Mouse (Mus musculus) forebrain, postnatal 0 days (tissue): ENCODE measurements around the gene Auts2. TPM values are rescaled to one million over a fixed set of nuclear protein-coding genes. Genes with fewer than 3 reads are reported as not detected.
"Not testable (repeated sequence)": the region's sequence is repeated elsewhere in the genome, so short reads cannot be mapped to it uniquely, and the experiment has no call there.

ENCODE experiments used
- ATAC-seq: fragments of 200-750 bp; cut with Nextera tagmentation; 2 replicates; pipeline ENCODE4 v1.8.0; 2017; ENCODE audit warnings: mild to moderate bottlenecking, moderate library complexity
- DNase-seq: peaks from one replicate; pipeline ENCODE4 v3.0.0-alpha.2; 2015
- H3K27ac ChIP-seq: fragments of 300-500 bp; sonication (generic); 2 replicates; pipeline ENCODE4 v1.5.1; 2014; ENCODE audit warnings: low read depth, mild to moderate bottlenecking, antibody characterized with exemption, low read length, moderate library complexity, mixed read lengths
- H3K27me3 ChIP-seq: fragments of 300-500 bp; sonication (generic); 2 replicates; pipeline ENCODE4 v1.6.1; 2014; ENCODE audit warnings: mild to moderate bottlenecking, low read length, mixed read lengths; ENCODE audit not compliant: insufficient read depth
- H3K36me3 ChIP-seq: fragments of 300-500 bp; sonication (generic); 2 replicates; pipeline ENCODE4 v1.6.1; 2014; ENCODE audit warnings: mild to moderate bottlenecking, moderate library complexity; ENCODE audit not compliant: insufficient read depth
- H3K4me1 ChIP-seq: fragments of 300-500 bp; sonication (generic); 2 replicates; pipeline ENCODE4 v1.6.1; 2014; ENCODE audit warnings: antibody characterized with exemption; ENCODE audit not compliant: insufficient read depth
- H3K4me2 ChIP-seq: fragments of 300-500 bp; sonication (generic); 2 replicates; pipeline ENCODE4 v1.6.1; 2014; ENCODE audit warnings: low read depth, mild to moderate bottlenecking, moderate library complexity
- H3K4me3 ChIP-seq: fragments of 300-500 bp; sonication (generic); 2 replicates; pipeline ENCODE4 v1.5.1; 2014; ENCODE audit warnings: low read depth, low read length, mixed read lengths
- H3K9ac ChIP-seq: fragments of 300-500 bp; sonication (generic); 2 replicates; pipeline ENCODE4 v1.6.1; 2014; ENCODE audit warnings: mild to moderate bottlenecking
- H3K9me3 ChIP-seq: fragments of 300-500 bp; sonication (generic); 2 replicates; pipeline ENCODE4 v1.6.1; 2016; ENCODE audit warnings: low read length
- CTCF ChIP-seq: sonication (generic); IDR thresholded peaks from 2 replicates; pipeline ENCODE4 v1.5.1; 2016; ENCODE audit warnings: antibody characterized with exemption, control low read depth, low read depth
- WGBS: fragments of 180-500 bp; shearing (Covaris S2); extraction: QIAGEN DNeasy Blood & Tissue Kit; methylation state at CpG from one replicate; pipeline ENCODE4 v1.1.7; 2014; 5-methylcytosine and 5-hydroxymethylcytosine counted together
- polyA plus RNA-seq: library from polyadenylated mRNA; unstranded; fragments of >200 nt; fragmentation: Nextera tagmentation; extraction: Ambion mirVana; gene quantifications from 2 replicates; pipeline ENCODE4 v1.2.1, GENCODE M21; 2015
- total RNA-seq: library from RNA; depleted of rRNA; stranded (reverse); fragments of >200 nt; gene quantifications from 2 replicates; pipeline ENCODE4 v1.2.3, GENCODE M21; 2014; rRNA removed

The Auts2 gene
- 42.2 and 66.2 TPM in 2 replicates for total RNA-seq
- 23.7 and 40.9 TPM in 2 replicates for polyA plus RNA-seq

GRCm38 (mm10) chr5:132543118-132544071, at the start of gene Auts2:
Auts2 (minus strand) TSS chr5:132543344.
- H3K9me3 ChIP-seq: no peaks in the 10 kb centered on the region
- H3K27ac ChIP-seq: peak within 1 kb of the TSS; percentile 81
- no peaks in the 10 kb centered on the region for H3K36me3 ChIP-seq
- H3K27me3 ChIP-seq: no peaks in the 10 kb centered on the region
- H3K9ac ChIP-seq: peak within 1 kb of the TSS; percentile 84
- DNase-seq (peak; percentile 97), ATAC-seq (peak; percentile 91)
- H3K4me1 ChIP-seq: peaks cover 11% of the 10 kb centered on the region; the same call in 1 of the 2 replicates
- no peak for TF ChIP-seq CTCF
- peak within 1 kb of the TSS; percentile 73 for H3K4me3 ChIP-seq
- WGBS: 1% methylated on average over 57 of the region's 105 CpGs
- peak within 1 kb of the TSS; percentile 88 for H3K4me2 ChIP-seq

DNA sequence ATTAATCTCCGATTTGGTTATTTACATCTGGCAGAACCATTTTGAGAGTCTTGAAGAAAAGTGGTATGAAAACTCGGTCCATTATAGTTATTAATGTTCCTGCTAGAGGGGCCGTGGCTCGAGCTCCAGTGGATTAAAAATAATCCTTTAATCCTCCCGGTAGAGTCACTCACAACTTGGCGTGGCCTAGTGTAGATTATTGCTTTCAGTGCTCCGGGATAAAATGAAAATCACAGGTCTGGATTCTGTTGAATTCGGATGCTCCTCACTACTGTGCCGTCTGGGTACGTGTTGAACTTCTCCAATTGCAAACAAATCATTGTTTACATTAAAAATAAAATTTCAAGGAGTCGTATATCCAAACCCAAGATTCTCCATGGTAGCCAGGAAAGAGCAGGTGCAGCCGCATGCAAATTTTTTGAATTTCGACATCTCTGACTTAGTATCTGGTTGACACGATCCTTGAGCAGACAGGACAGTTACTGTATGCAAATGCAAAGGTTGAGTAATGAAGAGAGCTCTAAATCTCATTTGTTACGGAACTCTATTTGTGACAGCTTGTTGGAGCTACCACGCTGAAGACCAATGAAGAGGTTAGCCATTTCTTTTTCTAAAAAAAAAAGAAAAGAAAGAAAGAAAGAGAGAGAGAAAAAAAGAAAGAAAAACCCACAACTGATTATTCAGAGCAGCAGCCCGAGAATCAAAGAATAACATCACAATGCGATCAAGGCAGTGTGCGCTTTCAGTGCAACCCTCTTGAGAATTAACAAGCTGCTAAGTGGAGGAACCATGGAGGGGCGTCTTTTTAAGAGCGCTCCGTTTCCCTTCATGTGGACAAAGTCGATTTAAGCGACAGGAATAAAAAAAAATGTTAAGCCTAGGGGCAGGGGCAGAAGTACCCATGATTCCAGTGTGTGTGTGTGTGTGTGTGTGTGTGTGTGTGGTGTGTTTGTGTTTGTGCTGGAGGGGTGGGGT, 48.9 kb upstream of the Auts2 start:
- H3K4me3 ChIP-seq: no peak overlapping the region
- H3K4me1 ChIP-seq: no peaks in the 10 kb centered on the region
- H3K4me2 ChIP-seq: no peak overlapping the region
- 48% methylated on average over 24 of the region's 24 CpGs for WGBS
- no peaks in the 10 kb centered on the region for H3K9me3 ChIP-seq
- no peaks in the 10 kb centered on the region for H3K27me3 ChIP-seq
- no peak for TF ChIP-seq CTCF
- H3K36me3 ChIP-seq: no peaks in the 10 kb centered on the region
- no peak overlapping the region for H3K27ac ChIP-seq
- ATAC-seq (no peak), DNase-seq (peak; percentile 12)
- no peak overlapping the region for H3K9ac ChIP-seq

DNA sequence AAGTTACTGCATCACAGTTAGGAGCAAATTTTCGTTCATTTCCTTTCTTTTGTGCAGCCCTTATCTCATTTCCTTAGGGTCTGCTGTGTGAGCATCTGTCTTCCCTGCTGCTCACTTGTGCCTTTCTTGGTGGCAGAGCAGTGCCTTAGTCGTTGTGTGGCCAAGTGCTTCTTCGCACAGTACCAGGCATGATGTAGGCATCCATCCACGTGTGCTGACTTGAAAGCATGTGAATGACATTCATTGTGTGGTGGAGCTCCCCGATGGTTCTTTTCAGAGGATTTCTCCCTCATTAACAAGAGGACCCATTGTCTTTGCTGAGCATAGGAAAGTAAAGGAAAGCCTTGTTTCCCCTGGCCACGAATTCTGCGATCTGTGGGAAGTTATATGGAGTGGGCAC, 36.6 kb upstream of the Auts2 start:
- H3K4me3 ChIP-seq: no peak overlapping the region
- ATAC-seq: peak; percentile 62
- H3K27ac ChIP-seq: no peak overlapping the region
- 11% methylated on average over 7 of the region's 7 CpGs for WGBS
- no peaks in the 10 kb centered on the region for H3K4me1 ChIP-seq
- no peak for TF ChIP-seq CTCF
- peak; percentile 56 for DNase-seq
- H3K9me3 ChIP-seq: no peaks in the 10 kb centered on the region
- H3K36me3 ChIP-seq: no peaks in the 10 kb centered on the region
- H3K27me3 ChIP-seq: no peaks in the 10 kb centered on the region
- H3K9ac ChIP-seq: no peak overlapping the region
- no peak overlapping the region for H3K4me2 ChIP-seq

GRCm38 (mm10) chr5:132560771-132561170, 17.6 kb upstream of the Auts2 start:
- H3K36me3 ChIP-seq, H3K4me3 ChIP-seq, H3K4me1 ChIP-seq, H3K27me3 ChIP-seq, ATAC-seq, H3K27ac ChIP-seq, H3K9me3 ChIP-seq, H3K4me2 ChIP-seq, H3K9ac ChIP-seq, DNase-seq: not testable (repeated sequence)
- 69% methylated on average over 6 of the region's 6 CpGs for WGBS

GRCm38 (mm10) chr5:132545761-132546160, 2.6 kb upstream of the Auts2 start:
- ATAC-seq (no peak), DNase-seq (no peak)
- H3K4me3 ChIP-seq: no peak overlapping the region
- H3K9me3 ChIP-seq: no peaks in the 10 kb centered on the region
- WGBS: 75% methylated on average over 1 of the region's 1 CpGs
- no peaks in the 10 kb centered on the region for H3K27me3 ChIP-seq
- H3K9ac ChIP-seq: no peak overlapping the region
- no peak for TF ChIP-seq CTCF
- H3K4me2 ChIP-seq: no peak overlapping the region
- H3K4me1 ChIP-seq: 0 out of 2 replicates have a peak, but pooled peaks cover 5% of the 10 kb centered on the region
- no peaks in the 10 kb centered on the region for H3K36me3 ChIP-seq
- no peak overlapping the region for H3K27ac ChIP-seq

GRCm38 (mm10) chr5:132544176-132544995, 1.2 kb upstream of the Auts2 start:
- peak overlapping the region; percentile 73 for H3K4me3 ChIP-seq
- H3K27me3 ChIP-seq: no peaks in the 10 kb centered on the region
- TF ChIP-seq CTCF: no peak
- DNase-seq (peak; percentile 27), ATAC-seq (no peak)
- WGBS: 3% methylated on average over 26 of the region's 26 CpGs
- H3K4me2 ChIP-seq: peak overlapping the region; percentile 88
- H3K36me3 ChIP-seq: no peaks in the 10 kb centered on the region
- H3K9me3 ChIP-seq: no peaks in the 10 kb centered on the region
- no peak overlapping the region for H3K27ac ChIP-seq
- H3K4me1 ChIP-seq: peaks cover 9% of the 10 kb centered on the region; the same call in 1 of the 2 replicates
- no peak overlapping the region for H3K9ac ChIP-seq
